Mouse (Mus musculus) embryo, embryonic 10.5 days (tissue): ENCODE measurements around the gene Ccdc69.

ENCODE experiments used
- DNase-seq: peaks from one replicate; pipeline ENCODE4 v3.0.0-alpha.2; 2015; ENCODE audit warnings: low spot score

Ccdc69 gene

GRCm38 (mm10) chr11:55036601-55037000 lies 41.3 kb downstream of the Ccdc69 start:
- no peak for DNase-seq

- DNase-seq, result peak; percentile 81
Measured at GRCm38 (mm10) chr11:55033040-55033660, 44.8 kb downstream of the Ccdc69 start, which contains the start of gene Anxa6. Gene Anxa6 (minus strand): TSS chr11:55033445.

- no peak for DNase-seq
Measured at GRCm38 (mm10) chr11:55032286-55032685, 45.6 kb downstream of the Ccdc69 start.

- DNase-seq, result no peak
Measured at GRCm38 (mm10) chr11:55031991-55032280, 46.0 kb downstream of the Ccdc69 start.

GRCm38 (mm10) chr11:55031211-55031990 lies 46.5 kb downstream of the Ccdc69 start:
- no peak for DNase-seq

GRCm38 (mm10) chr11:55028509-55028908 lies 49.4 kb downstream of the Ccdc69 start:
- no peak for DNase-seq

- DNase-seq, result no peak
Measured at GRCm38 (mm10) chr11:55027204-55027855, 50.6 kb downstream of the Ccdc69 start.

- no peak for DNase-seq
Measured at GRCm38 (mm10) chr11:55025896-55026295, 52.0 kb downstream of the Ccdc69 start.

GRCm38 (mm10) chr11:55023583-55023982 lies 54.3 kb downstream of the Ccdc69 start:
- no peak for DNase-seq

GRCm38 (mm10) chr11:55023049-55023564 lies 54.8 kb downstream of the Ccdc69 start:
- DNase-seq, result peak; percentile 88

- DNase-seq, result no peak
Measured at GRCm38 (mm10) chr11:55022508-55022907, 55.4 kb downstream of the Ccdc69 start.

- no peak for DNase-seq
Measured at GRCm38 (mm10) chr11:55021859-55022258, 56.1 kb downstream of the Ccdc69 start.

- no peak for DNase-seq
Measured at GRCm38 (mm10) chr11:55021458-55021857, 56.5 kb downstream of the Ccdc69 start.

- no peak for DNase-seq
Measured at GRCm38 (mm10) chr11:55019711-55020110, 58.2 kb downstream of the Ccdc69 start.

GRCm38 (mm10) chr11:55018034-55018433 lies 59.9 kb downstream of the Ccdc69 start:
- DNase-seq, result no peak

GRCm38 (mm10) chr11:55017201-55017600 lies 60.7 kb downstream of the Ccdc69 start:
- DNase-seq, result no peak

GRCm38 (mm10) chr11:55016758-55017157 lies 61.2 kb downstream of the Ccdc69 start:
- DNase-seq, result no peak

GRCm38 (mm10) chr11:55015831-55016241 lies 62.1 kb downstream of the Ccdc69 start:
- DNase-seq, result no peak

- no peak for DNase-seq
Measured at GRCm38 (mm10) chr11:55015264-55015663, 62.7 kb downstream of the Ccdc69 start.

GRCm38 (mm10) chr11:55013802-55014201 lies 64.1 kb downstream of the Ccdc69 start:
- DNase-seq, result no peak

- DNase-seq, result peak; percentile 38
Measured at GRCm38 (mm10) chr11:55012551-55013521, 65.1 kb downstream of the Ccdc69 start.

- no peak for DNase-seq
Measured at GRCm38 (mm10) chr11:55011440-55011839, 66.5 kb downstream of the Ccdc69 start.
